Mouse (Mus musculus): ENCODE results near the gene 1700020L24Rik. TPM values are rescaled to one million over a fixed set of nuclear protein-coding genes. Genes with fewer than 3 reads are reported as not detected.

1700020L24Rik gene
- polyA plus RNA-seq, 1 experiment from 2014 or later, result 0.31 TPM

DNA sequence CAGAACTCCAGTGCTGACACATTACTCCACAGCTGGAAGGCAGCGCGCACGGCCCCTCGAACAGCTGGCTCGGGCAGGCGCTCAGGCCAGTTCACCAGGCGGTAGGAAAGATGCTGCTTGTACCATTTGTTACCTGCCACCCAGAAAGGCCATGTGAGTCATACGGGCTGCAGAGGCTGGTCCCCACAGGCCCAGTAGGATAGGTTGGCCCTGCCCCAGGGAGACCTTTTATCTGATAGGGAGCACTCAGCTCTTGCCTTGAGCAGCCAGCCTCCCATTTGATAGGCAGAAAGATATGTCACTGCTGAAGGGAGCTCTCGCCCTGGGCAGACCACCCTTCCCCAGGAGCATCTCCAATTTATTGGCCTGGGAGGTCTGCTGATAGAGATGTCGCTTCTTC is 10.1 kb downstream of the 1700020L24Rik start:
- no peak for ATAC-seq (ENCODE audit: insufficient read depth, low FRiP score, low TSS enrichment)
- H3K9me3 ChIP-seq (ENCODE audit: control insufficient read depth, low read length), result no peaks in the 10 kb centered on the region
- WGBS, result 66% methylated on average over 10 of the region's 10 CpGs
- no peak for DNase-seq (ENCODE audit: low spot score)
- no peak overlapping the region for H3K4me2 ChIP-seq (ENCODE audit: low read depth)
- H3K9ac ChIP-seq (ENCODE audit: low read length), result no peak overlapping the region
- no peaks in the 10 kb centered on the region for H3K36me3 ChIP-seq (ENCODE audit: control insufficient read depth, insufficient read depth, low read length)
- no peak overlapping the region for H3K4me3 ChIP-seq (ENCODE audit: low read depth, low read length)
- 0 out of 2 replicates have a peak, but pooled peaks cover 2% of the 10 kb centered on the region for H3K4me1 ChIP-seq (ENCODE audit: control insufficient read depth, insufficient read depth, low read length)
- peaks cover 29% of the 10 kb centered on the region for H3K27me3 ChIP-seq (ENCODE audit: control insufficient read depth, insufficient read depth, low read length)
- H3K27ac ChIP-seq (ENCODE audit: low read depth, low read length), result no peak overlapping the region

DNA sequence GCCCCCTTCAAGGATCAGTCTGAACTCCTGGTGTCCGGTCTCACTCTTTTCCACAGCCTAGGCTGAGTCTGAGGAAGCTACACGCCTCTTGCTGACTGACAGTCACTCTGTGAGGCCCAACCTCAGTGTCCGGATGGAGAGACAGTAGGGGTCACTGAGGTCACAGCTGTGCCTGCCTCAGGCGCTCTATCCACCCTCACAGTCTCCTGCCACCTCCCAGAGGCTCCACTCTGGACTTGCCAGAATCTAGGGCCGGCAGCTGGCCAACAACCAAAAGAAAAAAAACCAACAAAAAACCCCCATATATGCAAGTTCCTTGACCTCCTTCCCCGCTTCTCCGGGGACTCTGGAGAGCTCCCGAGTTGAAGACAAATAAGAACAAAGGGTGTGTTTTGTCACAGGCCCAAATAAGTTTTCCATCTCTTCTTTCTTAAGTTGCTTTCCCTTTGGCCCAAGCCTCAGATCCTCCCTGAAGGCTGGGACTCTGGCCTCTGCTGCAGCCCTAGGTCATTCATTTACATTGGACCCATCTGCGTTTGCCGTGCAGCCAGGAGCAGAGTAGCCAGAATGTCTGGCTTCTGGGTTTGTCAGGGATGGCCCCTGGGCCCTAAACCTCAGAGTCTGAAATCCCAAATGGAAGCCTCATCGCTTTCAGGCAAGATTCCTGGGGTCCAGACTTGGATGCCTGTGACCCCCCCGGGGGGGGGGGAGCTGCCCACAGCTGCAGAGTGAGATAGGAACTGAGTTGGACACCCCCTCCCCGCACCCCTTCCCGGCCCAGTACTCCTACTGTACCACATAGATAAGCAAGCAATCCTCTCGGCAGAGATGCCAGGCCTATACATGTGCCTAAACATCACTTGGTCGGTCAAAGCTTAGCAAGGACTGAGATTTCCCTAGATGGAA is 10.8 kb downstream of the 1700020L24Rik start:
- no peaks in the 10 kb centered on the region for H3K36me3 ChIP-seq (ENCODE audit: control insufficient read depth, insufficient read depth, low read length)
- no peak overlapping the region for H3K27ac ChIP-seq (ENCODE audit: low read depth, low read length)
- WGBS, result 40% methylated on average over 16 of the region's 16 CpGs
- peaks cover 22% of the 10 kb centered on the region for H3K27me3 ChIP-seq (ENCODE audit: control insufficient read depth, insufficient read depth, low read length)
- H3K9ac ChIP-seq (ENCODE audit: low read length), result no peak overlapping the region
- H3K4me3 ChIP-seq (ENCODE audit: low read depth, low read length), result no peak overlapping the region
- no peak for ATAC-seq (ENCODE audit: insufficient read depth, low FRiP score, low TSS enrichment)
- H3K4me1 ChIP-seq (ENCODE audit: control insufficient read depth, insufficient read depth, low read length), result 0 out of 2 replicates have a peak, but pooled peaks cover 2% of the 10 kb centered on the region
- H3K4me2 ChIP-seq (ENCODE audit: low read depth), result no peak overlapping the region
- no peaks in the 10 kb centered on the region for H3K9me3 ChIP-seq (ENCODE audit: control insufficient read depth, low read length)
- no peak for DNase-seq (ENCODE audit: low spot score)

DNA sequence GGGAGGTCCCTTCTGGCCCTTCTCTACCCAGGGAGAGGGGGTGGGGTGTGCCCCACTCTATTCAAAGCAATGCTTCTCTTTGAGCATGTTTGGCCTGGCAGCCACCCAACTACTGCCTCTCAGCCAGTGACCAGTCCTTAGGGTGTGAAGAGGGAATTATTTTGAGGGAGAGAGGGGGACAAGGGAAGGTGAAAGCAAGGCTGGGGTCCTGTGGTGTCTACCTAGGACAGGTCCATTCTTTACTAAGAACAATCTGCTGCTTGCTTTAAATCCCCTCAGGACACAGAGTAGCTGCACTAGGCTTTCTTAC is 11.4 kb downstream of the 1700020L24Rik start:
- DNase-seq (ENCODE audit: low spot score) (no peak), ATAC-seq (ENCODE audit: insufficient read depth, low FRiP score, low TSS enrichment) (no peak)
- peaks cover 16% of the 10 kb centered on the region for H3K27me3 ChIP-seq (ENCODE audit: control insufficient read depth, insufficient read depth, low read length)
- H3K9me3 ChIP-seq (ENCODE audit: control insufficient read depth, low read length), result no peaks in the 10 kb centered on the region
- no peak overlapping the region for H3K9ac ChIP-seq (ENCODE audit: low read length)
- no peak overlapping the region for H3K4me3 ChIP-seq (ENCODE audit: low read depth, low read length)
- no peaks in the 10 kb centered on the region for H3K36me3 ChIP-seq (ENCODE audit: control insufficient read depth, insufficient read depth, low read length)
- 0 out of 2 replicates have a peak, but pooled peaks cover 2% of the 10 kb centered on the region for H3K4me1 ChIP-seq (ENCODE audit: control insufficient read depth, insufficient read depth, low read length)
- H3K27ac ChIP-seq (ENCODE audit: low read depth, low read length), result no peak overlapping the region
- H3K4me2 ChIP-seq (ENCODE audit: low read depth), result no peak overlapping the region

DNA sequence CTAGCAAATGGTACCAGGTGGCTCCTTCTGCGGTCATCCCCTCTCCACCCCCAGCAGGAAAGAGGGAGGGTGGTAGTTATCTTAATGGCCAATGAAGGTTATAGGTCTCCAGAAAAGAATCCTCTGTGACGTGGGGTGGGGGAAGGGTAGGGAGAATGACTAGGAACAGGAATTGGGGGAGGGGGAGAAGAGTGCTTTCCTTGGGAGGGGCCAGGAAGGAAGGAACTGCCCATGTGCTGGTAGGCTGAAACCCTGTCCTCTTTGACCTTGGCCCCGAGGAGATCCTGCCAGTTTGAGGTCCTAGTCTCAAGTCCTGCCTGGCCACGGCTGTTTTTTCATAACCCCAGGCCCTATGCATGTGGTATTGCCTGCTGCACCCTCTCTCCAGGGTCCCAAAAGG is 11.8 kb downstream of the 1700020L24Rik start:
- Histone ChIP-seq H3K4me2 (ENCODE audit: low read depth) (no peak overlapping the region), H3K9ac (ENCODE audit: low read length) (no peak overlapping the region), H3K9me3 (ENCODE audit: control insufficient read depth, low read length) (no peaks in the 10 kb centered on the region), H3K27ac (ENCODE audit: low read depth, low read length) (no peak overlapping the region), H3K36me3 (ENCODE audit: control insufficient read depth, insufficient read depth, low read length) (no peaks in the 10 kb centered on the region), H3K27me3 (ENCODE audit: control insufficient read depth, insufficient read depth, low read length) (peaks cover 13% of the 10 kb centered on the region), H3K4me3 (ENCODE audit: low read depth, low read length) (no peak overlapping the region), H3K4me1 (ENCODE audit: control insufficient read depth, insufficient read depth, low read length) (0 out of 2 replicates have a peak, but pooled peaks cover 2% of the 10 kb centered on the region)
- ATAC-seq (ENCODE audit: insufficient read depth, low FRiP score, low TSS enrichment), result no peak
- 48% methylated on average over 4 of the region's 4 CpGs for WGBS
- DNase-seq (ENCODE audit: low spot score), result no peak

DNA sequence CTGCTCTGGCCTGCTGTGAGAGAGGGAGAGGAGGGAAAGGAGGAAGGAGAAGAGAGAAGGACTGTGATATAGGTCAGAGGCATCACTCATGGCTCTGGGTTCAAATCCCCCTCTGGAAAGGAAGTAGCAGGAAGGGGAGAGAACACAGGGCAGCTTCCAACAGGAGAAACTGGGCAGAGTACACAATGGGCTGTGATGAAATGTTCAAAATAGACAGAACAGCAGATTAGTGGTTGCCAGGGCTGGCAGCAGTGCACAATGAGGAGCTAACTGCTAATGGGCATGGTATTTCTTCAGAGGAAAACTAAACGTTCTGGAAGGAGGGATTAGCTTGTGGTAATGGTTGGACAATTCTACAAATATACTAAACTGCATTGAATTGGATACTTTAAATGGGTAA is 13.1 kb downstream of the 1700020L24Rik start:
- H3K4me1 ChIP-seq (ENCODE audit: control insufficient read depth, insufficient read depth, low read length), result 0 out of 2 replicates have a peak, but pooled peaks cover 2% of the 10 kb centered on the region
- WGBS, result 50% methylated on average over 1 of the region's 1 CpGs

DNA sequence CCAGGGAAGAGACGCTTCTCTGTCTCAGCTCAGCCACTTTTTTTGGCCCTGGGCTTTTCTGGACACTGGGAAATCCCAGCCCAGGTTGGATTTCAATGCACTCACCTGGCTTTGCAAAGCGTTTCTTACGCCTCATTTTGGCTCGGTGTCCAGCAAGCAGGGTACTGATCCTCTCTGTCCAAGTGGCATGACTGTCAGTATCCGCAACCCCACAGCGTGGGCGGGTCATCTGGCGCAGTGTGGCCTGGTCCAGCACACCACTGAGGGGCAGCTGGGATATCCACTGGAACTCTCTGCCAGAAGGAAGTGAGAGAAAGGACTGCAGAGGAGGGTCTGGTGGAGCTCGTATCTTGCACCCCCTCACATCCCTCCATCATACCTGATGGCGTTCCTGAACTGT is 13.8 kb downstream of the 1700020L24Rik start:
- Histone ChIP-seq H3K9me3 (ENCODE audit: control insufficient read depth, low read length) (no peaks in the 10 kb centered on the region), H3K9ac (ENCODE audit: low read length) (no peak overlapping the region), H3K4me2 (ENCODE audit: low read depth) (no peak overlapping the region), H3K27ac (ENCODE audit: low read depth, low read length) (no peak overlapping the region), H3K4me3 (ENCODE audit: low read depth, low read length) (no peak overlapping the region), H3K36me3 (ENCODE audit: control insufficient read depth, insufficient read depth, low read length) (no peaks in the 10 kb centered on the region), H3K4me1 (ENCODE audit: control insufficient read depth, insufficient read depth, low read length) (0 out of 2 replicates have a peak, but pooled peaks cover 2% of the 10 kb centered on the region), H3K27me3 (ENCODE audit: control insufficient read depth, insufficient read depth, low read length) (no peaks in the 10 kb centered on the region)
- 85% methylated on average over 10 of the region's 10 CpGs for WGBS
- DNase-seq (ENCODE audit: low spot score), result no peak
- ATAC-seq (ENCODE audit: insufficient read depth, low FRiP score, low TSS enrichment), result no peak

More for the DNA sequence above, 13.1 kb downstream of the 1700020L24Rik start:
- no peak overlapping the region for H3K4me3 ChIP-seq (ENCODE audit: low read depth, low read length)
- no peak for ATAC-seq (ENCODE audit: insufficient read depth, low FRiP score, low TSS enrichment)
- DNase-seq (ENCODE audit: low spot score), result no peak
- H3K9ac ChIP-seq (ENCODE audit: low read length), result no peak overlapping the region
- no peak overlapping the region for H3K4me2 ChIP-seq (ENCODE audit: low read depth)
- no peak overlapping the region for H3K27ac ChIP-seq (ENCODE audit: low read depth, low read length)
- peaks cover under 1% of the 10 kb centered on the region; the same call in 1 of the 2 replicates for H3K27me3 ChIP-seq (ENCODE audit: control insufficient read depth, insufficient read depth, low read length)
- H3K36me3 ChIP-seq (ENCODE audit: control insufficient read depth, insufficient read depth, low read length), result no peaks in the 10 kb centered on the region
- H3K9me3 ChIP-seq (ENCODE audit: control insufficient read depth, low read length), result no peaks in the 10 kb centered on the region

DNA sequence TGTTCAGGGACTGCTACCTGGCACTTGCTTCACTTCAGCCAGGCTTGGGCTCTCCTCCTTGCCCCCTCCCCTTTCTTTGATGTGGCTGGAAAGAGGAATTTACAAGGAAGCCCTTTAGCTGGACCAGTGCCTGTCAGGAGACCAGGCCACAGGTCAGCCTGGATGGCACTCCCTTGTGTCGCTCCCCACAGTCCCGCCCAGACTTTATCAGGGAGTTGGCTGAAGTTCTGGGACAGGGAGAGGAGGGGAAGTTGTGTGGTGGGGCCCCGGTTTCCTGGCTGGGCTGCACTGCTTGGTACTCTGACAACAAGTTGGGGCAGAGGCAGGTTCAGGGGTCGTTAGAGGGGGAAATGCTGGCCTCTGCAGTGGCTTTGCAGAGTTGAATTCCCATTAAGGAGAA is 17.1 kb downstream of the 1700020L24Rik start:
- 14% methylated on average over 4 of the region's 4 CpGs for WGBS

DNA sequence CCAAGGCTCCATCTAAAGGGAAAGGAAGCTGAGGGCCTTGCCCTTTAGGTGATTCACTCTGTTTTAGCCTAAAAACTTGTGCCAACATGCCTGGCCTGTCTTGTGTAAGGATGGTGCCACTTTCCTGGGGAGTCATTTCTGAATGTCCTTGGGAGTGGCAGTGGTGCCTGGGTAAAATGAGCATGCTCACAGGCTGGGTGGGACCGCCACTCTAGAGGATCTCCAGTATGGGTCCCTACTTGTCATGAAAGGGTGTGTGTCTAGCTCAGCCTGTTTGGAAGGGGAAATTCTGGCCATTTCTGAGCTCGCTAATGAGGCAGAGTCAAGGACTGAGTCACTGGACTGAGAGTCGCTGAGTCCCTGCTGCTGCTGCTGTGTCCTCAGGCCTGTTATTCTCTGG is 18.1 kb downstream of the 1700020L24Rik start:
- H3K9ac ChIP-seq (ENCODE audit: low read length), result no peak overlapping the region
- no peak overlapping the region for H3K4me3 ChIP-seq (ENCODE audit: low read depth, low read length)
- no peak overlapping the region for H3K4me2 ChIP-seq (ENCODE audit: low read depth)
- no peak overlapping the region for H3K27ac ChIP-seq (ENCODE audit: low read depth, low read length)
- no peaks in the 10 kb centered on the region for H3K27me3 ChIP-seq (ENCODE audit: control insufficient read depth, insufficient read depth, low read length)
- no peaks in the 10 kb centered on the region for H3K9me3 ChIP-seq (ENCODE audit: control insufficient read depth, low read length)
- 77% methylated on average over 3 of the region's 3 CpGs for WGBS
- no peaks in the 10 kb centered on the region for H3K4me1 ChIP-seq (ENCODE audit: control insufficient read depth, insufficient read depth, low read length)
- no peak for DNase-seq (ENCODE audit: low spot score)
- no peak for ATAC-seq (ENCODE audit: insufficient read depth, low FRiP score, low TSS enrichment)
- H3K36me3 ChIP-seq (ENCODE audit: control insufficient read depth, insufficient read depth, low read length), result no peaks in the 10 kb centered on the region

More for the DNA sequence above, 17.1 kb downstream of the 1700020L24Rik start:
- no peak overlapping the region for H3K27ac ChIP-seq (ENCODE audit: low read depth, low read length)
- H3K4me3 ChIP-seq (ENCODE audit: low read depth, low read length), result no peak overlapping the region
- no peaks in the 10 kb centered on the region for H3K27me3 ChIP-seq (ENCODE audit: control insufficient read depth, insufficient read depth, low read length)
- H3K4me2 ChIP-seq (ENCODE audit: low read depth), result no peak overlapping the region
- DNase-seq (ENCODE audit: low spot score) (no peak), ATAC-seq (ENCODE audit: insufficient read depth, low FRiP score, low TSS enrichment) (no peak)
- no peak overlapping the region for H3K9ac ChIP-seq (ENCODE audit: low read length)
- H3K36me3 ChIP-seq (ENCODE audit: control insufficient read depth, insufficient read depth, low read length), result no peaks in the 10 kb centered on the region
- H3K9me3 ChIP-seq (ENCODE audit: control insufficient read depth, low read length), result no peaks in the 10 kb centered on the region
- H3K4me1 ChIP-seq (ENCODE audit: control insufficient read depth, insufficient read depth, low read length), result 0 out of 2 replicates have a peak, but pooled peaks cover under 1% of the 10 kb centered on the region

DNA sequence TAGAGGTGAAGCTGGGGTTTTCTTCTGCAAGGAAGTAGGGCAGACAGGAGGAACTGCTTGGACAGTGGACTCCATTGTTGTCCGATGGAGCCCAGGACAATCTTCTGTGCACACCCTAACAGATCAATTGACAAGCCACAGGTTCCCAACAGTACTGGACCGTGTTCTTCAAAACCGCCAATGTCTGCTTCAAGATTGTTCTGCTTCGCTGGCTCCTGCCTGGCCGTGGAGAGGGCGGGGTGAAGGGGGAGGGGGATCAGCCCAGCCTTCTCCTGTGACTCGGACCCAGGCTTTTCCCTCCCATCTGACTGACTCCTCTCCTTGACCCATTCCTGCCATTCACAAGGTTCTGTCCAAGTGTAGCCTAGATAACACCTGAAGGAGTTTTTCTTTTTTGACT is 19.8 kb downstream of the 1700020L24Rik start:
- H3K4me1 ChIP-seq (ENCODE audit: control insufficient read depth, insufficient read depth, low read length), result peaks cover under 1% of the 10 kb centered on the region; the same call in 1 of the 2 replicates
- H3K4me3 ChIP-seq (ENCODE audit: low read depth, low read length), result no peak overlapping the region
- H3K9ac ChIP-seq (ENCODE audit: low read length), result no peak overlapping the region
- H3K4me2 ChIP-seq (ENCODE audit: low read depth), result no peak overlapping the region
- DNase-seq (ENCODE audit: low spot score) (no peak), ATAC-seq (ENCODE audit: insufficient read depth, low FRiP score, low TSS enrichment) (no peak)
- no peaks in the 10 kb centered on the region for H3K36me3 ChIP-seq (ENCODE audit: control insufficient read depth, insufficient read depth, low read length)
- WGBS, result 42% methylated on average over 7 of the region's 7 CpGs
- no peaks in the 10 kb centered on the region for H3K9me3 ChIP-seq (ENCODE audit: control insufficient read depth, low read length)
- no peak overlapping the region for H3K27ac ChIP-seq (ENCODE audit: low read depth, low read length)
- peaks cover 7% of the 10 kb centered on the region for H3K27me3 ChIP-seq (ENCODE audit: control insufficient read depth, insufficient read depth, low read length)

Measured in neural tube, embryonic 11.5 days (tissue).